Mouse (Mus musculus) liver, embryonic 12.5 days (tissue): ENCODE measurements around the gene Gm45233. TPM values are rescaled to one million over a fixed set of nuclear protein-coding genes. Genes with fewer than 3 reads are reported as not detected.

Experiments used
- ATAC-seq: fragments of 200-750 bp; cut with Nextera tagmentation; 2 replicates; pipeline ENCODE4 v1.8.0; 2017; ENCODE audit warnings: moderate number of reproducible peaks, mild to moderate bottlenecking, moderate library complexity
- H3K27ac ChIP-seq: fragments of 300-500 bp; sonication (generic); 2 replicates; pipeline ENCODE4 v1.5.1; 2016; ENCODE audit warnings: mild to moderate bottlenecking
- H3K27me3 ChIP-seq: fragments of 300-500 bp; sonication (generic); replicated peaks from 2 replicates; pipeline ENCODE4 v1.6.1; 2016; ENCODE audit warnings: mild to moderate bottlenecking, moderate library complexity
- H3K36me3 ChIP-seq: fragments of 300-500 bp; sonication (generic); 2 replicates; pipeline ENCODE4 v1.6.1; 2016; ENCODE audit warnings: mild to moderate bottlenecking, moderate library complexity
- H3K4me1 ChIP-seq: fragments of 300-500 bp; sonication (generic); 2 replicates; pipeline ENCODE4 v1.6.1; 2016
- H3K4me2 ChIP-seq: fragments of 300-500 bp; sonication (generic); 2 replicates; pipeline ENCODE4 v1.6.1; 2016; ENCODE audit warnings: mild to moderate bottlenecking, moderate library complexity
- H3K4me3 ChIP-seq: fragments of 300-500 bp; sonication (generic); 2 replicates; pipeline ENCODE4 v1.5.1; 2016; ENCODE audit warnings: mild to moderate bottlenecking, moderate library complexity
- H3K9ac ChIP-seq: fragments of 300-500 bp; sonication (generic); 2 replicates; pipeline ENCODE4 v1.6.1; 2016; ENCODE audit warnings: mild to moderate bottlenecking, moderate library complexity
- H3K9me3 ChIP-seq: fragments of 300-500 bp; sonication (generic); replicated peaks from 2 replicates; pipeline ENCODE4 v1.6.1; 2016; ENCODE audit warnings: mild to moderate bottlenecking, moderate library complexity
- WGBS: fragments of 180-500 bp; shearing (Covaris S2); methylation state at CpG from one replicate; pipeline ENCODE4 v1.1.7; 2016; ENCODE audit not compliant: insufficient replicate concordance; 5-methylcytosine and 5-hydroxymethylcytosine counted together
- polyA plus RNA-seq: library from polyadenylated mRNA; unstranded; fragments of >200 nt; fragmentation: Nextera tagmentation; extraction: Ambion mirVana; gene quantifications from 2 replicates; pipeline ENCODE4 v1.2.1, GENCODE M21; 2016

Gene Gm45233
- polyA plus RNA-seq, 1 experiment from 2014 or later = 0.26 TPM

GRCm38 (mm10) chr7:43452609-43453008, 8.7 kb downstream of the Gm45233 start:
- Histone ChIP-seq H3K4me2 (no peak overlapping the region), H3K27ac (no peak overlapping the region), H3K36me3 (peaks cover 73% of the 10 kb centered on the region), H3K4me3 (no peak overlapping the region), H3K4me1 (peaks cover 35% of the 10 kb centered on the region), H3K9ac (no peak overlapping the region), H3K9me3 (no peaks in the 10 kb centered on the region), H3K27me3 (no peaks in the 10 kb centered on the region)
- WGBS = 38% methylated on average over 4 of the region's 4 CpGs
- peak; percentile 55 for ATAC-seq

DNA sequence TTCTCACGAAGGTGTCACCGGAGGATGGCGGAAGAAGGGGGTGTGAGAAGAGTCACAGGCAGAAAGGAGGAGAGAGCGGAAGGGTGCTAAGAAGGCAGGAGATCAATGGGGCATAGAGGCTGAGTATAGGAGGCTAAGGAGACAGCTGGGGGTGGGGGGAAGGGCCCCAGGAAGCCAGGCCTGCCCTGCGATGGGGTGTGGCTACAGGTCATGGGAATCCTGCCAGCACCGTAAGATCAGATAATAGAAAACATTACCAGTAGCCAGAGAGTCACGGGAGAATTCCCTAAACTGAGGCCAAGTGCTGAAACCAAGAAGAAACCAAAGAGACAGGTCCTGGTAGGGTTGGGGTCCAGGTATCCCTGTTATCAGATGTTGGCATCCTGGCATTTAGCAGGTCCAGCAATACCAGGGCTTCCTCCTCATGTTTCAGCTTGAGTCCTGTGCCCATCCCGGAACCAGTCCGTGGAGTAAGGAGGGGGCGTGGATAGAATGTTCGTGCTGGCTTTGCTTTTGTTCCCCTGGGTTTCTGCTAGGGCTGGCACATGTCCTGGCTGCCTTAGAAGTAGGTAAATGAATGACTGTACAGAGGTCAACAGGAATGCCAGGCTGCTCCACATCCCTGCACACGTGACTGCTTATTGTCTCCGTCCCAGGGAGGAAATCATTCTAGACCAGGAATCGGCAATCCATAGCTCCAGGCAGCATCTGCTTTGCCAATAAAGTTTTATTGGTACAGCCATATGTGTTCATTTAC, 9.8 kb downstream of the Gm45233 start:
- peaks cover 78% of the 10 kb centered on the region for H3K36me3 ChIP-seq
- no peak overlapping the region for H3K27ac ChIP-seq
- 77% methylated on average over 14 of the region's 14 CpGs for WGBS
- no peak overlapping the region for H3K9ac ChIP-seq
- no peak overlapping the region for H3K4me3 ChIP-seq
- H3K4me2 ChIP-seq = no peak overlapping the region
- peaks cover 23% of the 10 kb centered on the region for H3K4me1 ChIP-seq
- H3K27me3 ChIP-seq = no peaks in the 10 kb centered on the region
- ATAC-seq = no peak
- H3K9me3 ChIP-seq = no peaks in the 10 kb centered on the region

GRCm38 (mm10) chr7:43454371-43454770, 10.4 kb downstream of the Gm45233 start:
- peaks cover 17% of the 10 kb centered on the region for H3K4me1 ChIP-seq
- ATAC-seq = no peak
- no peaks in the 10 kb centered on the region for H3K9me3 ChIP-seq
- peaks cover 77% of the 10 kb centered on the region for H3K36me3 ChIP-seq
- H3K27me3 ChIP-seq = no peaks in the 10 kb centered on the region
- no peak overlapping the region for H3K4me3 ChIP-seq
- WGBS = 68% methylated on average over 6 of the region's 6 CpGs
- H3K4me2 ChIP-seq = no peak overlapping the region
- no peak overlapping the region for H3K27ac ChIP-seq
- no peak overlapping the region for H3K9ac ChIP-seq

- H3K9me3 ChIP-seq = no peaks in the 10 kb centered on the region
- 60% methylated on average over 4 of the region's 4 CpGs for WGBS
- no peak within 1 kb of the TSS for H3K27ac ChIP-seq
- no peak within 1 kb of the TSS for H3K4me3 ChIP-seq
- no peak within 1 kb of the TSS for H3K9ac ChIP-seq
- peaks cover 3% of the 10 kb centered on the region for H3K36me3 ChIP-seq
- ATAC-seq = no peak
- H3K4me2 ChIP-seq = no peak within 1 kb of the TSS
- H3K27me3 ChIP-seq = peaks cover 24% of the 10 kb centered on the region
- H3K4me1 ChIP-seq = peaks cover 22% of the 10 kb centered on the region
These were observed 18.9 kb downstream of the Gm45233 start, which contains the start of gene Vsig10l for GRCm38 (mm10) chr7:43462851-43463250. Gene Vsig10l, plus strand, starts transcription at chr7:43463151.

- 69% methylated on average over 7 of the region's 7 CpGs for WGBS
- Histone ChIP-seq H3K4me1 (peaks cover 22% of the 10 kb centered on the region), H3K9me3 (no peaks in the 10 kb centered on the region), H3K4me3 (no peak overlapping the region), H3K27me3 (peaks cover 24% of the 10 kb centered on the region), H3K36me3 (no peaks in the 10 kb centered on the region), H3K27ac (no peak overlapping the region), H3K4me2 (no peak overlapping the region), H3K9ac (no peak overlapping the region)
- no peak for ATAC-seq
These were observed 20.0 kb downstream of the Gm45233 start for GRCm38 (mm10) chr7:43463976-43464375.

DNA sequence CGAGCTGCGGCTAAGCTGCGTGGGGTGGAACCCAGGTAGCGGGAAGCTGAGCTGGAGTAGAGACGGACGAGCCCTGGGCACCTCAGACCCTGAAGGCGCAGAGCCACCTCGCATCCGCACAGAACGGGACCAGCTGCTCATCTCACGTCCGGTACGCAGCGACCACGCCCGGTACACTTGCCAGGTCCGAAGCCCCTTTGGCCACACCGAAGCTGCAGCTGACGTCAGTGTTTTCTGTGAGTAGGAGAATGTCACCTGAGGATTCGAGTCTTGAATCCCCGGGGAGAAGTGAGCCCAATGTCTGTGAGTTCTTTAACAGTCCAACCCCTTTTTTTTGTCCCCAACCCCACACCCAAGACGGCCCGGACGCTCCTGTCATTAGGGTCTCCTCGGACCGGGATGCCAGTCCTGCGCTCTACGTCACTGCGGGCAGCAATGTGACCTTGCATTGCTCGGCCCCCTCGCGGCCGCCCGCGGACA, 21.0 kb downstream of the Gm45233 start:
- H3K4me2 ChIP-seq = peak overlapping the region; percentile 89
- no peaks in the 10 kb centered on the region for H3K36me3 ChIP-seq
- no peak for ATAC-seq
- no peak overlapping the region for H3K27ac ChIP-seq
- H3K4me3 ChIP-seq = peak overlapping the region; percentile 57
- H3K9ac ChIP-seq = peak overlapping the region; percentile 58
- peaks cover 22% of the 10 kb centered on the region for H3K4me1 ChIP-seq
- 4% methylated on average over 35 of the region's 35 CpGs for WGBS
- no peaks in the 10 kb centered on the region for H3K9me3 ChIP-seq
- H3K27me3 ChIP-seq = peaks cover 24% of the 10 kb centered on the region

DNA sequence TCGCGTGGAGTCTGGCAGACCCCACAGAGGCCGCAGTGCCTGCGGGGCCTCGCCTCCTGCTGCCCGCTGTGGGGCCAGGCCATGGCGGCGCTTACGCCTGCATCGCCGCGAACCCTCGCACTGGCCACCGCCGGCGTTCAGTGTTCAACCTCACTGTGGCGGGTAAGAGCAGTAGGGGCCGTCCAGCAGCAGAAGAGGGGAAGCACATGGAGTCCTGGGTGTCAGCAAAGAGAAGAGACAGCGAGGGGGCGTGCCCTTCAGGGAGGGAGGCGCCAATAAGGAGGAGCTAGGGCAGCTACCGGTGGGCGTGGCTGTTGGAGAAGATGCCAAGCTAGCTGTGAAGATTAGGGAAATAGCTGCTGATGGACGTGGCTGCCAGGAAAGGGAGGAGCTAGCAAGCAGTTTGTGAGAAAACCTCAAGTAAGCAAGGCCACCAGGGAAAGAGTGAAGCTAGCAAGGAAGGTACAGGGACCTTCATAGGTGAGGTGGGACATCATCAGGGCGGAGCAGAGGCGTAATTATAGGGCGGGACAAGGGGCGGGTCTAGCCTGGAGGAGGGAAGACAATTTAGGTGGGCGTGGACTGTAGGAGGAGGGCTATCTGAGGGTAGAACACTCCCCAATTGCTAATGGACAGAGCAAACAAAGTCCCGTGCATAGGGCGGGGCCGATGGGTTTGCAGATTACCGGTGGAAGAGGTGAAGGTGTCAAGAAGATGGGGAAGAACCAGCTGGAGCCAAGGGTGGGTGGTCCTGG, 21.6 kb downstream of the Gm45233 start:
- H3K4me1 ChIP-seq = peaks cover 22% of the 10 kb centered on the region
- H3K4me3 ChIP-seq = peak overlapping the region; percentile 57
- WGBS = 1% methylated on average over 31 of the region's 33 CpGs
- peak overlapping the region; percentile 89 for H3K4me2 ChIP-seq
- peak; percentile 89 for ATAC-seq
- 0 out of 2 replicates have a peak overlapping the region, but pooled peaks have one; percentile 18 for H3K27ac ChIP-seq
- H3K27me3 ChIP-seq = peaks cover 24% of the 10 kb centered on the region
- no peaks in the 10 kb centered on the region for H3K36me3 ChIP-seq
- H3K9ac ChIP-seq = peak overlapping the region; percentile 58
- no peaks in the 10 kb centered on the region for H3K9me3 ChIP-seq

DNA sequence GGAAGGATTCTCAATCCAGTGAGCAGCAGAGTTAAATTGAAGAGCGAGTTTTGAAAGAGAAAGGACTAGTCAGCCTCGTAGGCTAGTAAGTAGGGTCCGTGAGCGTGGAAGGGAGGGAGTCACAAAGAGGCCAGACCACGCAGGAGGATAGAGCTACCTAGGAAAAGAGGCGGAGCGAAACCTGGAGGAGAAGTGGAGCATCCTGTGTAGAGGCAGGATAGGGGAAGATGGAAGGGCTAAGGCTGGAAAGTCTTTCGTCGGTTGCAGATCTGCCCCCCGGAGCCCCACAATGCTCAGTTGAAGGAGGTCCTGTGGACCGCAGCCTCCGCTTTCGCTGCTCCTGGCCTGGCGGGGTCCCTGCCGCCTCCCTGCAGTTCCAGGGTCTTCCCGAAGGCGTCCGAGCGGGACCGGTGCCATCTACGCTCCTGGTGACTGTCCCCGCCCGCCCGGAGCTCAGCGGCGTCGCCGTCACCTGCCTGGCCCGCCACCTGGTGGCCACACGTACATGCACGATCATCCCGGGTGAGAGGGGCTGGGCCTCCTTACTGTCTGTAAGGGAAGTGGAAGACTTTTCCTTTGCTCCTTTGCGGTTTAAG, 22.3 kb downstream of the Gm45233 start:
- Histone ChIP-seq H3K4me2 (peak overlapping the region; percentile 89), H3K9ac (peak overlapping the region; percentile 53), H3K9me3 (no peaks in the 10 kb centered on the region), H3K4me3 (peak overlapping the region; percentile 57), H3K27me3 (peaks cover 24% of the 10 kb centered on the region), H3K4me1 (peaks cover 22% of the 10 kb centered on the region), H3K36me3 (no peaks in the 10 kb centered on the region), H3K27ac (no peak overlapping the region)
- ATAC-seq = peak; percentile 53
- under 1% methylated on average over 30 of the region's 33 CpGs for WGBS

GRCm38 (mm10) chr7:43470373-43470772, 26.4 kb downstream of the Gm45233 start:
- 30% methylated on average over 8 of the region's 8 CpGs for WGBS
- Histone ChIP-seq H3K9ac (no peak overlapping the region), H3K27me3 (peaks cover 27% of the 10 kb centered on the region), H3K36me3 (no peaks in the 10 kb centered on the region), H3K27ac (no peak overlapping the region), H3K4me3 (no peak overlapping the region), H3K4me2 (no peak overlapping the region), H3K9me3 (no peaks in the 10 kb centered on the region), H3K4me1 (peaks cover 10% of the 10 kb centered on the region)
- no peak for ATAC-seq

DNA sequence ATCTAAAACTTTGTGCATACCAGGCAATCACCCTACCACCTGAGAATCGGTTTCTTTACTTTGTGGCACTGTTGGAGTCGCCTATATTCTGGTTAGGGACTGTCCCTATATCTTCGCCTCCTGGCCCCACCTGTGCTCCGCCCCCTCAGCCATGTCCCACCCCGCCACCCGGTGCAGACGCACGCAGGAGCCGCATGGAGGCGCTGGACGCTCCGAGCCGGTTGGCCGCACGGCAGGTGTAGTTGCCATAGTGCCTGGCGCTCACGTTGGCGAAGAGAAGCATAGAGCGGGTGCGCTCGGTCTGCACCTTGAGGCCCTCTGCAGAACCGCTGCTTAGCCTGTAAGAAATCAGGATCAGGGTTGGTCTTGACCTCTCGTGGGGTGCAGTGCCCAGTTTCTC, 31.8 kb downstream of the Gm45233 start:
- ATAC-seq = no peak; the same call in 1 of the 2 replicates
- Histone ChIP-seq H3K27me3 (peaks cover 71% of the 10 kb centered on the region), H3K4me1 (no peaks in the 10 kb centered on the region), H3K4me3 (no peak overlapping the region), H3K4me2 (no peak overlapping the region), H3K9me3 (no peaks in the 10 kb centered on the region), H3K9ac (no peak overlapping the region), H3K36me3 (no peaks in the 10 kb centered on the region), H3K27ac (no peak overlapping the region)
- 7% methylated on average over 23 of the region's 23 CpGs for whole genome bisulfite sequencing

GRCm38 (mm10) chr7:43476376-43476775, 32.4 kb downstream of the Gm45233 start:
- Histone ChIP-seq H3K9ac (no peak overlapping the region), H3K4me2 (no peak overlapping the region), H3K27ac (no peak overlapping the region), H3K4me1 (no peaks in the 10 kb centered on the region), H3K9me3 (no peaks in the 10 kb centered on the region), H3K36me3 (no peaks in the 10 kb centered on the region), H3K4me3 (no peak overlapping the region), H3K27me3 (peaks cover 73% of the 10 kb centered on the region)
- 12% methylated on average over 13 of the region's 13 CpGs for WGBS
- 0 out of 2 replicates have a peak, but pooled peaks have one; percentile 18 for ATAC-seq

DNA sequence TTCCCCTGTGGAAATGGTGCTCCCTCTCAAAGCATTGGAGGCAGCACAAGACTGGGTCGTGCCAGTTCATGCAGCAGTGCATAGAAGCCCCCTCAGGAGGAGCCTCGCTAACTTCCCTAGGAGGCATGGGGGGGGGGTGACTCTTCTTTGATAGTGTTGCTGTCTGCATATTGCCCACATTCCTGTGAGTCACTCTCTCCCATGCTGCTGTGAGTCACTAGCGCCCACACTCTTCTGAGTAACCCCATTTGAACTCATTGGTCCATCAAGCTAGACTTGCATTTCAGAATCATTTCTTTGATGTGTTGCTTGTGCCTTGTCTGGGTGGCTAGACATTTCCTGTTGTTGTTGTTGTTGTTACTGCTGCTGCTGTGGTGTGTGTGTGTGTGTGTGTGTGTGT, 37.3 kb downstream of the Gm45233 start:
- H3K36me3 ChIP-seq = no peaks in the 10 kb centered on the region
- H3K27me3 ChIP-seq = peaks cover 37% of the 10 kb centered on the region
- no peak overlapping the region for H3K27ac ChIP-seq
- no peaks in the 10 kb centered on the region for H3K4me1 ChIP-seq
- H3K4me3 ChIP-seq = no peak overlapping the region
- WGBS = 46% methylated on average over 3 of the region's 3 CpGs
- H3K4me2 ChIP-seq = no peak overlapping the region
- no peaks in the 10 kb centered on the region for H3K9me3 ChIP-seq
- ATAC-seq = no peak
- no peak overlapping the region for H3K9ac ChIP-seq
